Mouse (Mus musculus) testis, adult 2 months (tissue): Measurements from ENCODE around the gene Gorasp1.

Experiments used
- CTCF ChIP-seq: fragments of 200-500 bp; IDR thresholded peaks from 2 replicates; pipeline ENCODE4 v1.5.1; 2012; ENCODE audit warnings: low read depth, mild to moderate bottlenecking, inconsistent platforms, low read length, moderate library complexity; ENCODE audit not compliant: control insufficient read depth, insufficient read depth, insufficient replicate concordance
- POLR2A ChIP-seq: fragments of 200-500 bp; IDR thresholded peaks from 2 replicates; pipeline ENCODE4 v1.6.1; 2012; ENCODE audit warnings: low read depth, mild to moderate bottlenecking, inconsistent platforms, low read length, moderate library complexity; ENCODE audit not compliant: control insufficient read depth

DNA sequence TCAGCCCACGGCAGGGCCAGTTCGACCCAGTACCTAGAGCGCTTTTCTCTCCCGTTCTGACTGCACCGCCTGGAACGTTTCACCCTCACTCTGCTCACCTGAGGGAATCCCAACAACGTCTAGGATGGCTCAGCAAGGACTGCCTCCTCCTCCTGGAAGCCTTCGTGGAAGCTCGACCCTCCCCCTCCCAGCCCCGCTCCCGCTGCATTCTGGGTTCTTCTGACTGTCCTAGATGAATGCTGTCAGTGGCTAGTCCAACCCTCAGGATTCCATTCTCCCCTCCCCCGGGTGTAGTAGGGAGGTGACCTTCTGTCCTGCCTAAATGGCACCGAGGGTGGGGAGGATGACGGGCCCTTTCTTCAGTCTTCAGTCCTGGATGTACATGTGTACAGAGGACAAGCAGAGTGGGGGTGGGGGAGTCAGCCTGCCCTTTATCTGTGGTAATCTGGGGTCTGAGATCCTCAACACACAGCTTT, 47.2 kb upstream of the Gorasp1 start, which contains the start of gene Csrnp1:
- TF ChIP-seq CTCF (no peak), POLR2A (no peak; the same call in 1 of the 2 replicates)
